Mouse (Mus musculus) intestine, postnatal 0 days (tissue): ENCODE measurements around the gene Cluh. TPM values are rescaled to one million over a fixed set of nuclear protein-coding genes. Genes with fewer than 3 reads are reported as not detected.

Source experiments
- ATAC-seq: fragments of 200-750 bp; cut with Nextera tagmentation; 2 replicates; pipeline ENCODE4 v1.8.0; 2017; ENCODE audit warnings: mild to moderate bottlenecking, moderate TSS enrichment, moderate library complexity
- H3K27ac ChIP-seq: fragments of 300-500 bp; sonication (generic); 2 replicates; pipeline ENCODE4 v1.5.1; 2014; ENCODE audit warnings: mild to moderate bottlenecking, low read depth, low read length, moderate library complexity
- H3K27me3 ChIP-seq: fragments of 300-500 bp; sonication (generic); replicated peaks from 2 replicates; pipeline ENCODE4 v1.6.1; 2014; ENCODE audit warnings: low read length, mixed read lengths; ENCODE audit not compliant: control insufficient read depth, insufficient read depth
- H3K36me3 ChIP-seq: fragments of 300-500 bp; sonication (generic); 2 replicates; pipeline ENCODE4 v1.6.1; 2014; ENCODE audit warnings: mild to moderate bottlenecking, moderate library complexity; ENCODE audit not compliant: control insufficient read depth, insufficient read depth
- H3K4me1 ChIP-seq: fragments of 300-500 bp; sonication (generic); replicated peaks from 2 replicates; pipeline ENCODE4 v1.6.1; 2014; ENCODE audit warnings: antibody characterized with exemption, low read length, mixed read lengths; ENCODE audit not compliant: control insufficient read depth, insufficient read depth
- H3K4me2 ChIP-seq: fragments of 300-500 bp; sonication (generic); replicated peaks from 2 replicates; pipeline ENCODE4 v1.6.1; 2014; ENCODE audit warnings: low read depth, mild to moderate bottlenecking, moderate library complexity
- H3K4me3 ChIP-seq: fragments of 300-500 bp; sonication (generic); 2 replicates; pipeline ENCODE4 v1.5.1; 2014; ENCODE audit warnings: low read depth, low read length
- H3K9ac ChIP-seq: fragments of 300-500 bp; sonication (generic); 2 replicates; pipeline ENCODE4 v1.6.1; 2014; ENCODE audit warnings: mild to moderate bottlenecking, low read depth, low read length
- H3K9me3 ChIP-seq: fragments of 300-500 bp; sonication (generic); 2 replicates; pipeline ENCODE4 v1.6.1; 2016; ENCODE audit warnings: mixed run types; ENCODE audit not compliant: control insufficient read depth
- CTCF ChIP-seq: sonication (generic); IDR thresholded peaks from 2 replicates; pipeline ENCODE4 v1.5.1; 2016; ENCODE audit warnings: low read depth, mild to moderate bottlenecking, control low read depth, antibody characterized with exemption, moderate library complexity
- WGBS: fragments of 180-500 bp; shearing (Covaris S2); extraction: QIAGEN DNeasy Blood & Tissue Kit; methylation state at CpG from one replicate; pipeline ENCODE4 v1.1.7; 2014; 5-methylcytosine and 5-hydroxymethylcytosine counted together
- polyA plus RNA-seq: library from polyadenylated mRNA; unstranded; fragments of >200 nt; fragmentation: Nextera tagmentation; extraction: Ambion mirVana; gene quantifications from 2 replicates; pipeline ENCODE4 v1.2.1, GENCODE M21; 2015

The Cluh gene
- polyA plus RNA-seq, 1 experiment from 2014 or later: 21.4 TPM

DNA sequence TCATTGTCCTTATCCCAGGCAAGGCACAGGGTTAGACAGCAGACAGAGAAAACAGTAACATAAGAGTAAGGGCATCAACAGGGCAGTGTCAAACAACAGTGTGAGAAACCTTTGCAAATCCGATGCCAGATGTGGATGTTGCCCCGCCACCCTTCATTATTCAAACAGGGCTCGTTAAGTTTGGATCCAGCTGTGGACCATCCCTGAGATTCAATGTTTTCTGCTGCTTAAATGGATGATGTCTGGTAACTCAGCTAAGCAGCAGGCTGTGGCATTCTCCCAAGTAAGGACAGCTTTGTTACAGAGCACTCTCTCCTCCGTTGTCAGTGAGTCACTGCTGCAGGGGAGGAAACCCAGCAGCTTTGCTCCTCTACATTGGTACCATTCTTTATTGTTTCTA, 25.9 kb downstream of the Cluh start:
- peaks cover 53% of the 10 kb centered on the region for H3K36me3 ChIP-seq
- no peak for ATAC-seq

DNA sequence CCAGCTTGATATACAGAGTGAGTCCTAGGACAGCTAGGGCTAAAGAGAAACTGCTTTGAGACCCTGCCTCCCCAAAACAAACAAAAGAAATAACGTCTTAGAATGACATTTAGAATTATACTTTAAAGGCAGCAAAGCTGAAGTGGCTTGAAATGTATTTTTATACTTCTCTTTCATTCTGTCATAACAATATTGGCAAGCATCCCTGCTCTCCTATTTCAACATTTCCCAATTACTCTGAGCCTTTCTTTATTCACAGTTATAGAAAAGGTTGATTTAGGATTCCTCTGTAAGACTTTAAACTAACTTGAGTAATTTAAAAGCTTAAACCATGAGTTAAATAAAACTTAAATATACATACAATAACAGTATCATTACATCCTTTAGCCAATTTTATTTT, 42.9 kb downstream of the Cluh start:
- no peak overlapping the region for H3K9ac ChIP-seq
- no peak overlapping the region for H3K4me2 ChIP-seq
- H3K9me3 ChIP-seq: no peaks in the 10 kb centered on the region
- H3K27me3 ChIP-seq: no peaks in the 10 kb centered on the region
- H3K4me1 ChIP-seq: no peaks in the 10 kb centered on the region
- TF ChIP-seq CTCF: no peak
- no peak for ATAC-seq
- H3K36me3 ChIP-seq: peaks cover 22% of the 10 kb centered on the region
- H3K27ac ChIP-seq: no peak overlapping the region
- 33% methylated on average over 1 of the region's 1 CpGs for WGBS
- H3K4me3 ChIP-seq: no peak overlapping the region

More for the DNA sequence above, 25.9 kb downstream of the Cluh start:
- no peaks in the 10 kb centered on the region for H3K9me3 ChIP-seq
- WGBS: 77% methylated on average over 4 of the region's 4 CpGs
- no peak for TF ChIP-seq CTCF
- H3K4me1 ChIP-seq: no peaks in the 10 kb centered on the region
- H3K4me2 ChIP-seq: no peak overlapping the region
- no peak overlapping the region for H3K27ac ChIP-seq
- no peak overlapping the region for H3K9ac ChIP-seq
- H3K27me3 ChIP-seq: no peaks in the 10 kb centered on the region
- H3K4me3 ChIP-seq: no peak overlapping the region

DNA sequence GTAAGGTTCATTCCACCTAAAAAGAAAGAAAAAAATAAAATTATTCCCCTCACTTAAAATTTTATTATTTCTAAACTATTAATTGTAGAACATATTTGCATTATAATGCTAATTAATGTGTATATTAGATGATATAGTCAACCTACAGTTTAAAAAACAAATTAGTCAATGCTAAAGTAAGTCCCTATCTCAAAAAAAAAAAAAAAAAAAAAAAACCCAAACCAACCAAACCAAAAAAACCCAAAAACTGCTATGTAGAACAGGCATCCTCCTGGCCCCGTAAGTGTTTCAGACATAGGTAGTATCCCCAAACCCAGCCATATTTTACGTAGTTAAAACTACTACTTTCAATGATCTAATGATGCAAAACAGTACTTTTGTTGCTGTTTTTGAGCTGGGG, 50.2 kb downstream of the Cluh start:
- no peak overlapping the region for H3K4me3 ChIP-seq
- no peaks in the 10 kb centered on the region for H3K9me3 ChIP-seq
- H3K27me3 ChIP-seq: no peaks in the 10 kb centered on the region
- no peak overlapping the region for H3K4me2 ChIP-seq
- H3K27ac ChIP-seq: no peak overlapping the region
- no peak for TF ChIP-seq CTCF
- peaks cover 12% of the 10 kb centered on the region for H3K36me3 ChIP-seq
- ATAC-seq: no peak
- H3K9ac ChIP-seq: no peak overlapping the region
- no peaks in the 10 kb centered on the region for H3K4me1 ChIP-seq
- 99% methylated on average over 2 of the region's 2 CpGs for WGBS

DNA sequence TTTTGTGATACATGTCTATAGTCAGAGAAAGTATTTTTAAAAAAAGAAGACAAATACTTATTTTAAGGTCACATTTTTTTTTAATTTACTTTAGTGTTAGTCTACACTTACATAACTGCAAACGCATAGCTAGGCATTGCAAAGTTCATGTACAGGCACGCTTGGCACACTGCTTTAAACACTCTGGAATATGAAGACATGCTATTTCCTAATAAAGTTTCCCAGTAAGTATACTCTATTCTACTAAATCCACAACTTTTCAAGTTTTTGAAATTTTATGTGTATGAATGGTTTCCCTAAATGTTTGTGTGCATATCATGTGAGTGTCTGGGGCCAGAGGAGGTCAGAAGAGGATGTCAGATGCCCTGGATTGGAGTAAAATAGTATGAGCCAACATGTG, 54.8 kb downstream of the Cluh start:
- Histone ChIP-seq H3K4me2 (no peak overlapping the region), H3K9me3 (no peaks in the 10 kb centered on the region), H3K27ac (no peak overlapping the region), H3K4me3 (no peak overlapping the region), H3K27me3 (no peaks in the 10 kb centered on the region), H3K9ac (no peak overlapping the region), H3K36me3 (peaks cover under 1% of the 10 kb centered on the region; the same call in 1 of the 2 replicates), H3K4me1 (no peaks in the 10 kb centered on the region)
- no peak for ATAC-seq
- TF ChIP-seq CTCF: no peak
- 86% methylated on average over 2 of the region's 2 CpGs for WGBS

DNA sequence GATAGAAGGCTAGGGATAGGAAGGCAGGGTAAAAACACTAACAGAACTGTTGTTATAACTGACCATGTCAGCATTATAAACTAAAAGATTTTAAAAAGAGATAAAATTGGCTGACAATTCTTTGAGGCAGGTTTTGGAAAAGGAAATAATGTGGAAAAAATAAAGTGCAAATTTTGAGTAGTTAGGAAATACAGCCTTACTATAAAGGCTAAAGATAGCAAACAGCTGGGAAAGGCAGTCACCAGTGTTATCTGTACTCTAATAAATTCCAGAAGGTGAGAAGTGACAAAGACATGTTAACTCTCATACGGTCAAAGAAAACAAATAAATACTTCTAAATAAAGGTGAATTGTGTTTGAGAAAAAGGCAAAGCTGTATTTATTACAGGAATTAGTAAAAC, 59.5 kb downstream of the Cluh start:
- no peak for ATAC-seq
- H3K27ac ChIP-seq: no peak overlapping the region
- TF ChIP-seq CTCF: no peak
- no peaks in the 10 kb centered on the region for H3K9me3 ChIP-seq
- 19% methylated on average over 1 of the region's 1 CpGs for WGBS
- no peaks in the 10 kb centered on the region for H3K27me3 ChIP-seq
- no peak overlapping the region for H3K4me3 ChIP-seq
- H3K36me3 ChIP-seq: no peaks in the 10 kb centered on the region
- no peak overlapping the region for H3K9ac ChIP-seq
- no peaks in the 10 kb centered on the region for H3K4me1 ChIP-seq
- H3K4me2 ChIP-seq: no peak overlapping the region

DNA sequence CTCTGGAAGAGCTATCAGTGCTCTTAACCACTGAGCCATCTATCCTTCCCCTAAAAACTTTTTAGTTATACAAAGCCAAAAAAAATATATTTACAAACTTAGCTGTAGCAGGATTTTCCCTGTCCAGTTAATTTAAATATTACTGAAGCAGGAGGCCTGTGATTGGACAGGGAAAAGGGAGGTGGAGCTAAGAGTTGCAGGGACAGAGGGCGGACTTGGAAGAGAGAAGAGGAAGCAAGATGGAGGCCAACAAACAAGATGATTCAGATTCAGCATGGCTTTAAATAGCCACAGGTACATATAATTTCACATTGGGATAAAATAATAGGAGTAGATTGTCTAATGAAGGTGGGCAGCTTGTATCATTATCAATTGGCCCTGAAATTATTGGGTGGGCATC, 61.4 kb downstream of the Cluh start:
- Histone ChIP-seq H3K4me2 (no peak overlapping the region), H3K9me3 (no peaks in the 10 kb centered on the region), H3K36me3 (no peaks in the 10 kb centered on the region), H3K27me3 (no peaks in the 10 kb centered on the region), H3K4me3 (no peak overlapping the region), H3K27ac (no peak overlapping the region), H3K4me1 (no peaks in the 10 kb centered on the region), H3K9ac (no peak overlapping the region)
- WGBS: 87% methylated on average over 1 of the region's 1 CpGs
- no peak for ATAC-seq
- no peak for TF ChIP-seq CTCF

DNA sequence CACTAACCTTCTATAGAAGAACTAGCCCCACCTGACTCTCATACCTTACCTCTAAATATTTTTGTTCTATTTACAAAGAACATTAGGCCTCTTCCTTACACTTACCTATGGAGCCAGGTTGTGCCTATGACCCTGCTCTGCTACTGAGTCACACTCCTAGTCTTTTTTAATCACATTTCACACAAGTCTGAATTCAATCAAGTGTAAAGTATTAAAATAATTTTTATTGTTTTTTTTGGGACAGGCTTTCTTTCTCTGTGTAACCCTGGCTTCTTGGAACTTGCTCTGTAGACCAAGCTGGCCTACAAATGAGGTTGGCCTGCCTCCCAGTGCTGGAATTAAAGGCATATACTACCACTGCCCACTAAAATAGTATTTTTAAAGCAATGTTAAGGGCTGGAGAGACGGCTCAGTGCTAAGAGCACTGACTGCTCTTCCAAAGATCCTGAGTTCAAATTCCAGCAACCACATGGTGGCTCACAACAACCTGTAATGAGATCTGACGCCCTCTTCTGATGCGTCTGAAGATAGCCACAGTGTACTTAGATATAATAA, 66.8 kb downstream of the Cluh start:
- ATAC-seq: no peak
- no peak overlapping the region for H3K4me2 ChIP-seq
- 74% methylated on average over 3 of the region's 3 CpGs for WGBS
- no peaks in the 10 kb centered on the region for H3K27me3 ChIP-seq
- H3K27ac ChIP-seq: no peak overlapping the region
- H3K4me1 ChIP-seq: peaks cover 3% of the 10 kb centered on the region; the same call in 1 of the 2 replicates
- TF ChIP-seq CTCF: no peak
- no peak overlapping the region for H3K4me3 ChIP-seq
- H3K9me3 ChIP-seq: no peaks in the 10 kb centered on the region
- no peaks in the 10 kb centered on the region for H3K36me3 ChIP-seq
- no peak overlapping the region for H3K9ac ChIP-seq

Other genes starting within 250 kb of the Cluh start
- 7.9 and 9.2 TPM in 2 replicates for gene Rap1gap2, start 38.6 kb upstream of the Cluh start, polyA plus RNA-seq
- gene Ccdc92b, start 29.9 kb upstream of the Cluh start, polyA plus RNA-seq: 0.25 and 0.35 TPM in 2 replicates
- 62.1 and 68.6 TPM in 2 replicates for gene Pafah1b1, start 75.2 kb downstream of the Cluh start, polyA plus RNA-seq
- gene Mettl16, start 121.3 kb downstream of the Cluh start, polyA plus RNA-seq: 9.6 and 11.1 TPM in 2 replicates
- 5.3 and 5.8 TPM in 2 replicates for gene Mnt, start 181.4 kb downstream of the Cluh start, polyA plus RNA-seq
- gene Sgsm2, start 247.6 kb downstream of the Cluh start, polyA plus RNA-seq: 2.3 and 2.4 TPM in 2 replicates
- 16.8 and 17.5 TPM in 2 replicates for gene Tsr1, start 248.6 kb downstream of the Cluh start, polyA plus RNA-seq